Mouse (Mus musculus) E14TG2a.4 (cell line): ENCODE data around the gene Gm45062.

Source experiments
- CTCF ChIP-seq: conservative IDR thresholded peaks from 2 replicates; pipeline ENCODE4 v1.5.1; 2014; ENCODE audit warnings: low read length
- NANOG ChIP-seq: IDR thresholded peaks from 2 replicates; pipeline ENCODE4 v1.6.1; 2014; ENCODE audit warnings: borderline replicate concordance, low read length, mixed read lengths
- POU5F1 ChIP-seq: IDR thresholded peaks from 2 replicates; pipeline ENCODE4 v1.6.1; 2014; ENCODE audit warnings: low read length, borderline replicate concordance

- TF ChIP-seq CTCF = no peak
- no peak for TF ChIP-seq NANOG
- TF ChIP-seq POU5F1 = no peak
Observed at GRCm38 (mm10) chr6:8285401-8285960, 26.2 kb downstream of the Gm45062 start.
